Mouse (Mus musculus): Measurements from ENCODE around the gene Gm9945. TPM values are rescaled to one million over a fixed set of nuclear protein-coding genes. Genes with fewer than 3 reads are reported as not detected.

The Gm9945 gene
- total RNA-seq, 2 experiments from 2014 or later, result not detected

- no peak for TF ChIP-seq CTCF (IDR thresholded peaks at IDR 0.05)
- peak overlapping the region; percentile 67 for H3K27ac ChIP-seq
- no peak overlapping the region for H3K4me3 ChIP-seq
- no peak for DNase-seq
- intact Hi-C loops (cut with DNase I), result no loop called here
These were observed 27.3 kb downstream of the Gm9945 start for GRCm38 (mm10) chr11:53507098-53507805.

GRCm38 (mm10) chr11:53508152-53508551, 28.2 kb downstream of the Gm9945 start:
- Histone ChIP-seq H3K4me3 (no peak overlapping the region), H3K27ac (peak overlapping the region; percentile 67)
- TF ChIP-seq CTCF (IDR thresholded peaks at IDR 0.05), result no peak
- DNase-seq, result peak; percentile 77
- intact Hi-C loops (cut with DNase I), result no loop called here

- Histone ChIP-seq H3K4me3 (no peak overlapping the region), H3K27ac (peak overlapping the region; percentile 67)
- intact Hi-C loops (cut with DNase I), result no loop called here
- DNase-seq, result peak; percentile 57
- no peak for TF ChIP-seq CTCF (IDR thresholded peaks at IDR 0.05)
These were observed 28.6 kb downstream of the Gm9945 start for GRCm38 (mm10) chr11:53508591-53508990.

- H3K4me3 ChIP-seq, result no peak overlapping the region
- DNase-seq, result no peak
- H3K27ac ChIP-seq, result 0 out of 2 replicates have a peak overlapping the region, but pooled peaks have one; percentile 57
- TF ChIP-seq CTCF (IDR thresholded peaks at IDR 0.05), result peak; percentile 30; the same call in 1 of the 2 replicates
- intact Hi-C loops (cut with DNase I), result no loop called here
These were observed 30.4 kb downstream of the Gm9945 start for GRCm38 (mm10) chr11:53510351-53510750.

- no peak overlapping the region for H3K27ac ChIP-seq
- H3K4me3 ChIP-seq, result no peak overlapping the region
- no peak for DNase-seq
- TF ChIP-seq CTCF (IDR thresholded peaks at IDR 0.05), result no peak
- intact Hi-C loops (cut with DNase I), result no loop called here
These were observed 37.0 kb downstream of the Gm9945 start for GRCm38 (mm10) chr11:53516775-53517627.

GRCm38 (mm10) chr11:53518759-53519158, 38.8 kb downstream of the Gm9945 start:
- intact Hi-C loops (cut with DNase I), result no loop called here
- Histone ChIP-seq H3K4me3 (peak overlapping the region; percentile 80), H3K27ac (peak overlapping the region; percentile 90)
- TF ChIP-seq CTCF (IDR thresholded peaks at IDR 0.05), result no peak
- DNase-seq, result no peak

- no peak for TF ChIP-seq CTCF (IDR thresholded peaks at IDR 0.05)
- intact Hi-C loops (cut with DNase I), result loop anchor here (5.0 kb wide), 1 partner anchor 52 kb away; no protein-coding TSS in a partner anchor
- H3K4me3 ChIP-seq, result peak within 1 kb of the TSS; percentile 80
- DNase-seq, result peak; percentile 83
- H3K27ac ChIP-seq, result peak within 1 kb of the TSS; percentile 90
These were observed 39.5 kb downstream of the Gm9945 start, which contains the start of gene Sept8 for GRCm38 (mm10) chr11:53519207-53520121. Gene Sept8 (plus strand): TSS chr11:53519257.

GRCm38 (mm10) chr11:53520122-53520978, 40.4 kb downstream of the Gm9945 start:
- Histone ChIP-seq H3K4me3 (peak overlapping the region; percentile 80), H3K27ac (peak overlapping the region; percentile 90)
- no peak for TF ChIP-seq CTCF (IDR thresholded peaks at IDR 0.05)
- peak; percentile 75 for DNase-seq
- intact Hi-C loops (cut with DNase I), result loop anchor here (5.0 kb wide), 1 partner anchor 53 kb away; no protein-coding TSS in a partner anchor

GRCm38 (mm10) chr11:53521120-53521820, 41.3 kb downstream of the Gm9945 start:
- DNase-seq, result no peak
- peak overlapping the region; percentile 80 for H3K4me3 ChIP-seq
- intact Hi-C loops (cut with DNase I), result loop anchor here (5.0 kb wide), 1 partner anchor 54 kb away; no protein-coding TSS in a partner anchor
- no peak for TF ChIP-seq CTCF (IDR thresholded peaks at IDR 0.05)
- H3K27ac ChIP-seq, result peak overlapping the region; percentile 90

GRCm38 (mm10) chr11:53521821-53522131, 41.8 kb downstream of the Gm9945 start:
- Histone ChIP-seq H3K4me3 (peak overlapping the region; percentile 80), H3K27ac (peak overlapping the region; percentile 90)
- no peak for TF ChIP-seq CTCF (IDR thresholded peaks at IDR 0.05)
- intact Hi-C loops (cut with DNase I), result loop anchor here (5.0 kb wide), 1 partner anchor 54 kb away; no protein-coding TSS in a partner anchor
- peak; percentile 71 for DNase-seq
